ENCODE assay signal across 12 mouse cellular contexts in genomic region chr5:117277784-117278183, GRCm38 (mm10). TPM values are rescaled to one million over a fixed set of nuclear protein-coding genes. Genes with fewer than 3 reads are reported as not detected.
DNase-seq lines count a peak whose midpoint lies in the region; ATAC-seq and TF ChIP-seq lines count a peak whose summit lies in the region.
"Had no signal": no experiment of that assay in that cellular context is flagged by ENCODE, and none has a peak within 500 bp of the region (broad histone marks: within the 10 kb centered on the region; RNA-seq: fewer than 3 reads in every experiment).

No protein-coding gene starts in this region.

- DNase-seq in kidney, postnatal 0 days (ENCODE audit: low spot score), result no peak
- DNase-seq in kidney, postnatal 14 days, result no peak
- no peak for DNase-seq in testis, postnatal 10 days (ENCODE audit: low spot score)
- DNase-seq in R1 (ENCODE audit: low read depth, low spot score), result peak; percentile 78
- no peak for DNase-seq in thymus, postnatal 14 days
- no peak for DNase-seq in layer of hippocampus, adult 8-10 months (ENCODE audit: low spot score in 2 of 2)
- DNase-seq: cerebellum, postnatal 25 days; layer of hippocampus, postnatal 36 days; right cerebral cortex, postnatal 4 days had no signal

- no peaks in the 10 kb centered on the region for H3K4me1 ChIP-seq in kidney, postnatal 0 days (replicated peaks; ENCODE audit: insufficient read depth, low read length)
- no peaks in the 10 kb centered on the region for H3K4me1 ChIP-seq in testis, adult 2 months (ENCODE audit: control insufficient read depth, insufficient read depth, low read length)
- H3K4me1 ChIP-seq: midbrain, embryonic 15.5 days had no signal

- H3K4me2 ChIP-seq in kidney, postnatal 0 days (ENCODE audit: low read length), result no peak overlapping the region
- H3K4me2 ChIP-seq: intestine, embryonic 15.5 days; midbrain, embryonic 15.5 days had no signal

- H3K4me3 ChIP-seq in kidney, postnatal 0 days (replicated peaks; ENCODE audit: low read depth, low read length), result no peak overlapping the region
- H3K4me3 ChIP-seq in testis, adult 2 months (ENCODE audit: control insufficient read depth, low read depth, low read length), result no peak overlapping the region
- H3K4me3 ChIP-seq: intestine, embryonic 15.5 days; midbrain, embryonic 15.5 days had no signal

- no peak overlapping the region for H3K9ac ChIP-seq in kidney, postnatal 0 days (ENCODE audit: low read depth, low read length)
- H3K9ac ChIP-seq: intestine, embryonic 15.5 days; midbrain, embryonic 15.5 days had no signal

- ATAC-seq in kidney, postnatal 0 days (replicated peaks; ENCODE audit: low FRiP score, low read depth), result no peak
- ATAC-seq: intestine, embryonic 15.5 days; midbrain, embryonic 15.5 days had no signal

- peaks cover 7% of the 10 kb centered on the region; the same call in 1 of the 2 replicates for H3K36me3 ChIP-seq in kidney, postnatal 0 days (ENCODE audit: insufficient read depth, low read length)
- no peaks in the 10 kb centered on the region for H3K36me3 ChIP-seq in testis, adult 2 months (ENCODE audit: control insufficient read depth, insufficient read depth, low read length)
- H3K36me3 ChIP-seq: midbrain, embryonic 15.5 days had no signal

- no peak for TF ChIP-seq POLR2A in testis, adult 2 months (IDR thresholded peaks at IDR 0.05; ENCODE audit: control insufficient read depth, low read depth, low read length)

- 96% methylated on average over 6 of the region's 6 CpGs for WGBS in kidney, postnatal 0 days

- no peaks in the 10 kb centered on the region for H3K27me3 ChIP-seq in kidney, postnatal 0 days (ENCODE audit: insufficient read depth, low read length)
- no peaks in the 10 kb centered on the region for H3K27me3 ChIP-seq in testis, adult 2 months (ENCODE audit: control insufficient read depth, insufficient read depth, low read length)
- H3K27me3 ChIP-seq: intestine, embryonic 15.5 days; midbrain, embryonic 15.5 days had no signal

- no peaks in the 10 kb centered on the region for H3K9me3 ChIP-seq in kidney, postnatal 0 days (replicated peaks; ENCODE audit: low read length)
- H3K9me3 ChIP-seq: intestine, embryonic 15.5 days; midbrain, embryonic 15.5 days had no signal

- no peak overlapping the region for H3K27ac ChIP-seq in kidney, postnatal 0 days
- no peak overlapping the region for H3K27ac ChIP-seq in testis, adult 2 months (ENCODE audit: control insufficient read depth, insufficient read depth, low read depth, low read length)
- H3K27ac ChIP-seq: intestine, embryonic 15.5 days; midbrain, embryonic 15.5 days had no signal

- TF ChIP-seq CTCF in kidney, postnatal 0 days (IDR thresholded peaks at IDR 0.05; ENCODE audit: low read depth), result peak; percentile 45; the same call in 1 of the 2 replicates
- peak; percentile 10; the same call in 1 of the 2 replicates for TF ChIP-seq CTCF in testis, adult 2 months (IDR thresholded peaks at IDR 0.05; ENCODE audit: control insufficient read depth, insufficient read depth, insufficient replicate concordance, low read depth, low read length)

RNA-seq across cellular contexts. Expression of gene Pebp1, which starts 9.6 kb away (rescaled TPM):
- polyA plus RNA-seq in kidney, postnatal 0 days (2015; fragmentation: Nextera tagmentation; extraction: Ambion mirVana), result 625 and 668 TPM in 2 replicates
- 3,275 and 4,574 TPM in 2 replicates for polyA plus RNA-seq in testis, adult 2 months (2012; rRNA removed)
- 100 to 1,000 TPM; 650 to 713 (median 683) TPM for total RNA-seq in layer of hippocampus, adult 8-10 months (2022)

RNA-seq across cellular contexts. Expression of gene Vsig10, which starts 41.1 kb away (rescaled TPM):
- 9.5 and 11.6 TPM in 2 replicates for polyA plus RNA-seq in kidney, postnatal 0 days (2015; fragmentation: Nextera tagmentation; extraction: Ambion mirVana)
- 13.0 and 16.6 TPM in 2 replicates for polyA plus RNA-seq in testis, adult 2 months (2012; rRNA removed)
- total RNA-seq in layer of hippocampus, adult 8-10 months (2022), result 1 to 10 TPM; 2.1 to 4.8 (median 3.0) TPM
